Mouse (Mus musculus): ENCODE measurements around the gene Il25.

Il25 gene

GRCm38 (mm10) chr14:54932645-54933150 lies at the start of gene Il25:
Gene Il25, plus strand, starts transcription at chr14:54932695.
- DNase-seq (ENCODE audit: low read depth in 2 of 2, low spot score in 2 of 2) = no peak

- no peak for DNase-seq (ENCODE audit: low read depth in 2 of 2, low spot score in 2 of 2)
These were observed 49.1 kb upstream of the Il25 start, which contains the start of the genes Bcl2l2 and Gm20521 for GRCm38 (mm10) chr14:54883154-54884021. Gene Bcl2l2, plus strand, starts transcription at chr14:54883377. Gene Gm20521, plus strand, starts transcription at chr14:54883441.

GRCm38 (mm10) chr14:54884022-54884712 lies 48.3 kb upstream of the Il25 start:
- no peak for DNase-seq (ENCODE audit: low read depth in 2 of 2, low spot score in 2 of 2)

DNA sequence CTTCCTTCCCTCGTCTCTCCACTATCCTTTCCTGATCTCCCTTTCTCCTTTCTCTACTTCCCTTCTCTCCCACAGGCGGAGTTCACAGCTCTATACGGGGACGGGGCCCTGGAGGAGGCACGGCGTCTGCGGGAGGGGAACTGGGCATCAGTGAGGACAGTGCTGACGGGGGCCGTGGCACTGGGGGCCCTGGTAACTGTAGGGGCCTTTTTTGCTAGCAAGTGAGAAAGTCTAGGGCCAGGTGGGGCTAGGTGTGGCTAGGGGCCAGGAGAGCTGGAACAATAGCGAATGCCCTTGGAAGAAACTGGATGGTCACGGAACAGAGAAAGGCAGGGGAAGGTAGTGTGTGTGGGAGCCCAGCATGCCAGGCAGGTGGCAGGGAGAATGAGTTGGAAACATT lies 47.2 kb upstream of the Il25 start:
- no peak for DNase-seq (ENCODE audit: low read depth in 2 of 2, low spot score in 2 of 2)

DNA sequence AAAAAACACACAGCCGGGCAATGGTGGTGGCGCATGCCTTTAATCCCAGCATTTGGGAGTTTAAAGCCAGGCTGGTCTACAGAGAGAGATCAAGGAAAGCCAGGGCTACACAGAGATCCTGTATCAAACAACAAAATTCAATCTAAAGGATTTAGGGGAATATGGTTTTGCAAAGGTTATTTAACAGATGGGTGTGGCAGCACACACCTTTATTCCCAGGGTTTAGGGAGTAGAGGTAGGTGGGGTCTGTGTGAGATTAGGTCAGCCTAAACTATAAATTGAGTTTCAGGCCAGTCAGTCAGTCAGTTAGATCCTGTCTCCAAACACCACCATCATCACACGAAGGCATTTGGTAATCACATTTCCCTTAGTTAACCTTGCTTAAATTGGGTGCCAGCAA lies 40.3 kb upstream of the Il25 start, which contains the start of gene Pabpn1:
Pabpn1 (plus strand) TSS at position 301 of the 400 bp plus-strand sequence.
- DNase-seq (ENCODE audit: low read depth in 2 of 2, low spot score in 2 of 2) = no peak

GRCm38 (mm10) chr14:54893651-54894181 lies 38.8 kb upstream of the Il25 start:
- DNase-seq (ENCODE audit: low read depth in 2 of 2, low spot score in 2 of 2) = peak; percentile 96 to 98

GRCm38 (mm10) chr14:54894296-54895151 lies 38.0 kb upstream of the Il25 start:
- no peak for DNase-seq (ENCODE audit: low read depth in 2 of 2, low spot score in 2 of 2)

DNA sequence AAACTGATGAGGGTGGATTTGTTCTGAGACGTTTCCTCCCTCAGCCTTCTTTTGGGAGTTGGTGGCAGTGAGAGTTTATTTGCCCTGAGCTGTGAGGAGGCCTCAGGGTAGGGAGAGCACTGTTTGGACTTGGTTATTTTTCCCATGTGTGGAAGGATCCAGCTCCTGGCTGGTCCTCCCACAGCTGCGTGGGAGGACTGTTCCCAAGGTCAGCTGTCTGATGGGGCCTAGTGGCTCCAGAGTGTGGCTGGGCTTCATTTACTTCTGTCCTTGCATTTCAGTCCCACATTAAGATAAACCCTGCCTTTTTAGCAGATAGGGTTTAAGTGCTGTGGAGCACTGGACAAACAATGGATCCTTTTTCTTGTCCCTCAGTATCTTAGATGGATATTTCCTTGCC lies 35.0 kb upstream of the Il25 start:
- DNase-seq (ENCODE audit: low read depth in 2 of 2, low spot score in 2 of 2) = no peak

DNA sequence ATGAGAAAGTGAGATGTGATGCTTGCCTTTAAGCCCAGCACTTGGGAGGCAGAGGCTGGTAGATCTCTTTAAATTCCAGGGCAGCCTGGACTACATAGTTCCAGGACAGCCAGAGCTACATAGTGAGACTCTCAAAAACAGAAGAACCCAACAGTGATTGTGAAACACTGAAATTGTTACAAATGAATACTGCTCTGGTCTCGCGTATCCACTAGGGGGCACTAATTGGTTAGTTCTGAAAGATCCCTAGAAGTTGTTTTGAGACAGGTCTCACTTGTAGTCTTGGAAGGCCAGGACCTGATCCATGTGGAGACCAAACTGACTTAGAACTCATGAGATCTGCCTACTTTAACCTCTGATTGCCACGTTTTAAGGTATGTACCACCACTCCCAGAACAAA lies 32.1 kb upstream of the Il25 start:
- DNase-seq (ENCODE audit: low read depth in 2 of 2, low spot score in 2 of 2) = peak; percentile 50 to 66

DNA sequence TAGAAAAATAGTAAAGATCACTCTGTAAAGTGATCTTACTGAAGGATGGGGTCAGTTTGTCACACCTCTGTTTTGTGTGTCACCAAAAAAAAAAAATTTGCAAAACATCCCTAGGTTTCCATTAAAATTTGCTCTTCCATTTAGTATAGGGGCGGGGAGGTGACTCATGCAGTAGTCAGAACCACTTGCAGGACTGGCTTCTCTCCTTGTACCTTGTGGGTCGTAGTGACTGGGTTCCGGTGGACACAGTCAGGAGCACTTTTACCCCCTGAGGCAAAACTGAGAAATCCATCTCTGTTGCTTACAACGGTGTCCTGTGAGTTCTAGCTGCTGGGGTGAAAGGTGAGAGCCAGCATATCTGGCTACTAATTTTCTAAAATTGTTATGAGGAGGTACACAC lies 28.9 kb upstream of the Il25 start:
- DNase-seq (ENCODE audit: low read depth in 2 of 2, low spot score in 2 of 2) = no peak

GRCm38 (mm10) chr14:54908682-54909081 lies 23.8 kb upstream of the Il25 start:
- no peak for DNase-seq (ENCODE audit: low read depth in 2 of 2, low spot score in 2 of 2)

DNA sequence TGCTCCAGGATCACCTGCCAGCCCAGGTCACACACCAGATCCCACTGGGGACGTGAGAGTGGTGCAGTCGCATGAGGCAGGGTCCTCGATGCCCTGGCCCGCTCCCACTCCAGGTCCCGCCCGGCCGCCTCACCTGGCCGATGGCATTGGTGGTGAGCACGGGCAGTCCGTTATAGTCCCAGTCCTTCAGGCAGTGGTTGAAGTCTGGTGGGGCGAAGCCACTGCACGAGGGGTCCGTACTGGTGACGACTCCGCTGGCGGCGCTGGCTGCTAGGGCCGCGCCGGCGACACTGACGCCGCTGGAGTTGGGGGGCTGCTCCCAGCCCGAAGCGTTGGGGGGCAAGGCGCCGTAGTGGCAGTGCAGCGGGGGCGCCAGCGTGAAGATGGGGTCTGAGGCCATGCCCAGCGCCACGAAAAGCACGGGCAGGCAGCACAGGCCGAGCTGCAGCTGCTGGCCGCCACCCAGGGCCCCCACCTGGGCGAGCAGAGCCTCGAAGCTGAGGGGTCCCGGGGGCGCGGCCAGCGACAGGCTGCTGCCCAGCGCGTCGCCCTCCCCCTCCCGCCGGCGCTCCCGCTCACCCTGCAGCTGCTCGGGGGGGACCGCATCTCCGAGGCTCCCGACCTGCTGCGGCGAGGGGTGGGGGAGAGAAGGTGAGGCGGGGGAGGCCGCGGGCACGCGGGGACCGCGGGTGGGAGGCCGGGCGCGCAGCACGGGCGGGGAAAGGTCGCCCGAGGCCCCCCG lies 20.2 kb upstream of the Il25 start:
- no peak for DNase-seq (ENCODE audit: low read depth in 2 of 2, low spot score in 2 of 2)

DNA sequence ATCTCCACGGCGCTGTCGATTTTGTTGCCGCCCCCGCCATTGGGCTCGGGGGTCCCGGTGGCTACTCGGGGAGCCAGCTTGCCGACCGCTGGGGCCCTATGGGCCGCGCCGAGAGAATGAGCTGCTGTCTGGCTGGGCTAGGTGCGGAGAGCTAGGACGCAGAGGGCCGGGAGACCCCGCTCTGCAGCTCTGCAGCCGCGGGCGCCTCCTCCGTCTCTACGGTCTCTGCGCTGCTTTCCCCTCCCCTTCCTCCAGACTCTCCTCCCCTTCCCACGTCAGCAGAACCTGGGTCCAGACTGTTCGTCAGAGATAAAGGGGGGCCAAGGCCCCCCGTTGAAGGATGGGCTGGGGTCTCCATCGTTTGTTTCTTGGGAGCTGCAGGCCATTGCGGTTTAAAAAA lies 19.6 kb upstream of the Il25 start, which contains the start of gene Slc22a17:
Slc22a17 (minus strand) TSS at position 247 of the 400 bp plus-strand sequence.
- peak in 1 of 2 experiments; percentile 16 for DNase-seq (ENCODE audit: low read depth in 2 of 2, low spot score in 2 of 2)

- DNase-seq (ENCODE audit: low read depth in 2 of 2, low spot score in 2 of 2) = no peak
These were observed 19.2 kb upstream of the Il25 start for GRCm38 (mm10) chr14:54913343-54913742.

- no peak for DNase-seq (ENCODE audit: low read depth in 2 of 2, low spot score in 2 of 2)
These were observed 12.3 kb upstream of the Il25 start for GRCm38 (mm10) chr14:54920076-54920685.

- no peak for DNase-seq (ENCODE audit: low read depth in 2 of 2, low spot score in 2 of 2)
These were observed 7.7 kb upstream of the Il25 start for GRCm38 (mm10) chr14:54924641-54925348.

DNA sequence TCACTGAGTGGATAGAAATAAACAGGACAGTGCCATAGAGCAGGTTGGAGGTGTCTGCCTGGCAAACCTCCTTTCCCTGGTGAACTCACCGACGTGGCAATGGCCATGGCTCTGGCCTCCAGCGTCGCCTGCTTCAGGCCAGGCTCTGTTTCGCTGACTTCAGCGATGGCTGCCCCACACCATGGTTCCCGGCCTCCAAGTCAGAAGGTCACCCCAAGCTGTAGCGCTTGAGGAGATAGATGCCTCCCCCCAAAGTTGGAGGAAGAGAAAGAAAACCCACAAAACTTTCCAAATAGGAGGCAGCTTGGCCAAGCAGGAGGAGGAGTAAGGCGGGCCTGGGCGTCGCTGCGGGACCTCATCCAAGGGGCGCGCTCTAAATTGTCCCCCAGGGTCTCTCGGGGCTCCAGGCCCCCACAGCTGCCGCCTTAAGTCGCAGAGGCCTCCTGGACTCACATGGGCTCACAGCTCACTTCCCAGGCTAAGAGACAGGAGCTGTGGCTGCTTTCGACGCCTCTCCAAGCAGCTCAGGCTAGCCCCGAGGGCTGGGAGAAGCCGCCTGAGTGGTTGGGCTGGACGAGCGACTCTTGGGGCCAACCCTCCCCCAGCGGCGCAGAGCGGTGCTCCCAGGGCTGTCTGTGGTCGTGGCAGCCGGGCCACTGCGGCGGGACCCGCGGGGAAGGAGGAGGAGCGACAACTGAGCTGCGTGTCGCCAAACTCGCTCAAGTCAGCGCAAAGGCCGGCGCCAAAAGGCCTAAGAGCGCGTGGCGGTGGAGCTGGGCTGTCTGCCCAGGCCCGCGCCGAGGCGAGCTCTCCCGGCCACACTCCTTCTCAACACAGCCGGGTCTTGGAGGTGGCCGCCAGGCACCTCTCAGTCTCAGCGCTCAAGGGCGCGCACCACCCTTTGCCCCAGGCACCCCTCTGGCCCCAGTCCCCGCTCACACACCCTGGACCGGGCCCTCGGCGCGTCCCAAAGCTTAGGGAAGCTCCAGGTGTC lies 6.8 kb upstream of the Il25 start, which contains the start of gene Efs:
Efs (minus strand) TSS at position 778 of the 994 bp plus-strand sequence.
- DNase-seq (ENCODE audit: low read depth in 2 of 2, low spot score in 2 of 2) = no peak
